Mouse (Mus musculus) right cerebral cortex, postnatal 10 days (tissue): ENCODE data around the gene Asgr2.
"Not testable (repeated sequence)": the region's sequence is repeated elsewhere in the genome, so short reads cannot be mapped to it uniquely, and the experiment has no call there.

ENCODE experiments used
- DNase-seq, 2 experiments: peaks; one replicate each; pipeline ENCODE4 v3.0.0; 2021; ENCODE audit warnings: low spot score in 2 of 2

The Asgr2 gene

GRCm38 (mm10) chr11:70091986-70092783, at the start of gene Asgr2:
Asgr2 (plus strand) TSS chr11:70092644.
- peak in 1 of 2 experiments; percentile 42 for DNase-seq

GRCm38 (mm10) chr11:70043665-70044064, 48.8 kb upstream of the Asgr2 start:
- peak in 1 of 2 experiments; percentile 24 for DNase-seq

- DNase-seq = peak in 1 of 2 experiments; percentile 28
Measured at GRCm38 (mm10) chr11:70045435-70045834, 47.0 kb upstream of the Asgr2 start.

GRCm38 (mm10) chr11:70049366-70049765, 43.1 kb upstream of the Asgr2 start:
- peak in 1 of 2 experiments; percentile 37 for DNase-seq

- peak in 1 of 2 experiments; percentile 56 for DNase-seq
Measured at GRCm38 (mm10) chr11:70049816-70050215, 42.6 kb upstream of the Asgr2 start.

- peak; percentile 35 to 41 for DNase-seq
Measured at GRCm38 (mm10) chr11:70053156-70053555, 39.3 kb upstream of the Asgr2 start.

GRCm38 (mm10) chr11:70053898-70054570, 38.4 kb upstream of the Asgr2 start, which contains the start of gene Asgr1:
Asgr1 (plus strand) TSS chr11:70054085.
- DNase-seq = peak in 1 of 2 experiments; percentile 27

GRCm38 (mm10) chr11:70055618-70056214, 36.7 kb upstream of the Asgr2 start:
- DNase-seq = peak; percentile 61 to 82

GRCm38 (mm10) chr11:70057805-70058204, 34.6 kb upstream of the Asgr2 start:
- DNase-seq = no peak

- DNase-seq = no peak
Measured at GRCm38 (mm10) chr11:70059930-70060329, 32.5 kb upstream of the Asgr2 start.

GRCm38 (mm10) chr11:70063053-70063452, 29.4 kb upstream of the Asgr2 start:
- no peak for DNase-seq

- DNase-seq = no peak
Measured at GRCm38 (mm10) chr11:70066701-70067100, 25.7 kb upstream of the Asgr2 start.

- DNase-seq = no peak
Measured at GRCm38 (mm10) chr11:70068245-70068644, 24.2 kb upstream of the Asgr2 start.

- DNase-seq = no peak
Measured at GRCm38 (mm10) chr11:70070057-70070456, 22.4 kb upstream of the Asgr2 start.

GRCm38 (mm10) chr11:70070603-70071002, 21.8 kb upstream of the Asgr2 start:
- not testable (repeated sequence) for DNase-seq

GRCm38 (mm10) chr11:70074379-70075071, 17.9 kb upstream of the Asgr2 start:
- peak; percentile 70 to 87 for DNase-seq

GRCm38 (mm10) chr11:70075581-70075980, 16.9 kb upstream of the Asgr2 start:
- no peak for DNase-seq

GRCm38 (mm10) chr11:70077441-70077840, 15.0 kb upstream of the Asgr2 start:
- DNase-seq = no peak

GRCm38 (mm10) chr11:70079175-70079574, 13.3 kb upstream of the Asgr2 start:
- DNase-seq = no peak

GRCm38 (mm10) chr11:70079928-70080327, 12.5 kb upstream of the Asgr2 start:
- DNase-seq = peak; percentile 43

- DNase-seq = no peak
Measured at GRCm38 (mm10) chr11:70080803-70081590, 11.4 kb upstream of the Asgr2 start.
